Mouse (Mus musculus) midbrain, embryonic 16.5 days (tissue): ENCODE measurements at regions not wholly inside any gene's neighbourhood (a gene's known extent, or its start where the extent isn't known, plus 50 kb on each side); places are given as distances from the start of the nearest gene placed in this dataset.

Experiments
- ATAC-seq: fragments of 200-750 bp; cut with Nextera tagmentation; 2 replicates; pipeline ENCODE4 v1.8.0; 2017; ENCODE audit warnings: moderate TSS enrichment
- H3K27ac ChIP-seq: fragments of 300-500 bp; sonication (generic); 2 replicates; pipeline ENCODE4 v1.5.1; 2014; ENCODE audit warnings: mild to moderate bottlenecking, low read length, mixed read lengths
- H3K27me3 ChIP-seq: fragments of 300-500 bp; sonication (generic); 2 replicates; pipeline ENCODE4 v1.6.1; 2014; ENCODE audit warnings: low read depth, low read length, mixed read lengths; ENCODE audit not compliant: control insufficient read depth, insufficient read depth
- H3K36me3 ChIP-seq: fragments of 300-500 bp; sonication (generic); 2 replicates; pipeline ENCODE4 v1.6.1; 2014; ENCODE audit warnings: mild to moderate bottlenecking, low read length, moderate library complexity, mixed read lengths; ENCODE audit not compliant: control insufficient read depth, insufficient read depth
- H3K4me1 ChIP-seq: fragments of 300-500 bp; sonication (generic); 2 replicates; pipeline ENCODE4 v1.6.1; 2014; ENCODE audit warnings: mild to moderate bottlenecking, low read length, mixed read lengths; ENCODE audit not compliant: control insufficient read depth, insufficient read depth
- H3K4me2 ChIP-seq: fragments of 300-500 bp; sonication (generic); 2 replicates; pipeline ENCODE4 v1.6.1; 2014; ENCODE audit warnings: mild to moderate bottlenecking, low read length, mixed read lengths
- H3K4me3 ChIP-seq: fragments of 300-500 bp; sonication (generic); 2 replicates; pipeline ENCODE4 v1.5.1; 2014; ENCODE audit warnings: low read depth, mild to moderate bottlenecking, low read length, moderate library complexity, mixed read lengths
- H3K9ac ChIP-seq: fragments of 300-500 bp; sonication (generic); 2 replicates; pipeline ENCODE4 v1.6.1; 2014; ENCODE audit warnings: low read depth, low read length, mixed read lengths
- H3K9me3 ChIP-seq: fragments of 300-500 bp; sonication (generic); replicated peaks from 2 replicates; pipeline ENCODE4 v1.6.1; 2014; ENCODE audit warnings: mild to moderate bottlenecking, low read length, mixed read lengths; ENCODE audit not compliant: control insufficient read depth, poor library complexity, severe bottlenecking
- WGBS: fragments of 180-500 bp; shearing (Covaris S2); extraction: QIAGEN DNeasy Blood & Tissue Kit; methylation state at CpG from one replicate; pipeline ENCODE4 v1.1.7; 2014; 5-methylcytosine and 5-hydroxymethylcytosine counted together

DNA sequence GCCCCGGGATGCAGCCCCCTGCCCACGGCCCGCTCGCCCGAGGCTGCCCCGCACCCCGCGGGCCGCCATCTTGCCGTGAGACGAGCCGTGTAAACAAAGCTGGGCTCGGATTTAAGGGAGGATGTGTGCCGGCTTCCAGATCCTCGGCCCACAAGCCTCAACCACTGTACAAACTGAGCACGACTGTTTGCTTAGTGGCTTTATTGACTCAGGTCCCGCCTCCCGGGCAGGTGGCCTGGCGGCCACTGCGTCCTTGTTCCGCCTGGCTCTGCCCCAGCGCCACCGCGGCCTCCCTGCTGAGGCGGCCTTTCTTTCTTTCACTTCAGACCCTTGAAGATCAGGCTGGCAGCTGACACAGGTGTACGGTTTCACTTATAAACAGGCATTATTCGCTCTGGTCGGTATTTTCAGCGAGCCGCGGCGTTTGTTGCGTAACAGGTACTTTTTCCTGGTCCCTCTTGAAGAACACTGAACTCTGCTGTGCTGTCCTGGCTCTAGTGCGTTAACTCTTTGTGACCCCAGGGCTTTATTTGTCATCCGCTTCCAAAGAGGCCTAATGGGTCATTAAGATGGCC lies 128.1 kb upstream of the Zfp706 start:
- peak overlapping the region; percentile 86 for H3K4me2 ChIP-seq
- under 1% methylated on average over 35 of the region's 35 CpGs for WGBS
- peak; percentile 56 for ATAC-seq

GRCm38 (mm10) chr15:37134913-37135589 lies 127.5 kb upstream of the Zfp706 start:
- ATAC-seq = peak; percentile 66
- peak overlapping the region; percentile 86 for H3K4me2 ChIP-seq
- peak overlapping the region; percentile 47 for H3K4me3 ChIP-seq
- no peaks in the 10 kb centered on the region for H3K9me3 ChIP-seq
- 30% methylated on average over 20 of the region's 20 CpGs for WGBS
- no peaks in the 10 kb centered on the region for H3K36me3 ChIP-seq
- peaks cover 19% of the 10 kb centered on the region; the same call in 1 of the 2 replicates for H3K4me1 ChIP-seq
- H3K27ac ChIP-seq = peak overlapping the region; percentile 89
- no peaks in the 10 kb centered on the region for H3K27me3 ChIP-seq
- H3K9ac ChIP-seq = peak overlapping the region; percentile 88

More for the DNA sequence above, 128.1 kb upstream of the Zfp706 start:
- Histone ChIP-seq H3K27ac (peak overlapping the region; percentile 89), H3K27me3 (no peaks in the 10 kb centered on the region), H3K36me3 (no peaks in the 10 kb centered on the region), H3K4me3 (peak overlapping the region; percentile 47), H3K4me1 (peaks cover 19% of the 10 kb centered on the region; the same call in 1 of the 2 replicates), H3K9me3 (no peaks in the 10 kb centered on the region), H3K9ac (peak overlapping the region; percentile 88)

- ATAC-seq = 0 out of 2 replicates have a peak, but pooled peaks have one; percentile 15
- H3K9ac ChIP-seq = no peak overlapping the region
- no peak overlapping the region for H3K4me3 ChIP-seq
- peaks cover 19% of the 10 kb centered on the region; the same call in 1 of the 2 replicates for H3K4me1 ChIP-seq
- H3K36me3 ChIP-seq = no peaks in the 10 kb centered on the region
- H3K9me3 ChIP-seq = no peaks in the 10 kb centered on the region
- 35% methylated on average over 4 of the region's 4 CpGs for WGBS
- no peaks in the 10 kb centered on the region for H3K27me3 ChIP-seq
- H3K4me2 ChIP-seq = no peak overlapping the region
- no peak overlapping the region for H3K27ac ChIP-seq
These were observed 126.8 kb upstream of the Zfp706 start for GRCm38 (mm10) chr15:37134386-37134785.

DNA sequence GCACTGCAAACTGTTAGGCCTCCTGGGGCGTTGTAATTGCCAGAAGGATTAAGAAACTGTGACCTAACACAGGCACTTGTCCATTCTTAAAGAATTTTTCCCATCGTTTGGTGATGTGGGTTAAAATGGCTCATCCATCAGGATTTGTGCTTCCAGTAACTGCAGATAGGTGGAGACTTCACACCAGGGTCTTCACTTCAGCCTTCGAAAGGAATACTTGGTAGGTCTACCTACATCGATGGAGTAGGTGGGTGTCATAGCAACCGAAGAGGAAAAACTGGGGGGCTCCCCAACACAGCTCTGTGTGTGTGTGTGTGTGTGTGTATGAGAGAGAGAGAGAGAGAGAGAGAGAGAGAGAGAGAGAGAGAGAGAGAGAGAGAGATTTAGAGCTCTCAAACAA lies 126.3 kb upstream of the Zfp706 start:
- H3K9ac ChIP-seq = no peak overlapping the region
- WGBS = 28% methylated on average over 5 of the region's 5 CpGs

GRCm38 (mm10) chr15:37127681-37128080 lies 120.1 kb upstream of the Zfp706 start:
- Histone ChIP-seq H3K27ac (no peak overlapping the region), H3K27me3 (no peaks in the 10 kb centered on the region), H3K4me3 (no peak overlapping the region), H3K36me3 (no peaks in the 10 kb centered on the region), H3K4me1 (no peaks in the 10 kb centered on the region), H3K4me2 (no peak overlapping the region), H3K9me3 (no peaks in the 10 kb centered on the region), H3K9ac (no peak overlapping the region)
- no peak for ATAC-seq
- WGBS = 81% methylated on average over 7 of the region's 7 CpGs

More for the DNA sequence above, 126.3 kb upstream of the Zfp706 start:
- Histone ChIP-seq H3K27ac (no peak overlapping the region), H3K27me3 (no peaks in the 10 kb centered on the region), H3K4me1 (peaks cover 19% of the 10 kb centered on the region; the same call in 1 of the 2 replicates), H3K36me3 (no peaks in the 10 kb centered on the region), H3K4me2 (no peak overlapping the region), H3K9me3 (no peaks in the 10 kb centered on the region), H3K4me3 (no peak overlapping the region)
- peak; percentile 79 for ATAC-seq

GRCm38 (mm10) chr15:37127170-37127569 lies 119.6 kb upstream of the Zfp706 start:
- Histone ChIP-seq H3K9me3 (no peaks in the 10 kb centered on the region), H3K36me3 (no peaks in the 10 kb centered on the region), H3K9ac (no peak overlapping the region), H3K27ac (no peak overlapping the region), H3K4me2 (no peak overlapping the region), H3K4me1 (no peaks in the 10 kb centered on the region), H3K4me3 (no peak overlapping the region), H3K27me3 (no peaks in the 10 kb centered on the region)
- 86% methylated on average over 4 of the region's 4 CpGs for WGBS
- ATAC-seq = no peak

GRCm38 (mm10) chr15:37125823-37126222 lies 118.2 kb upstream of the Zfp706 start:
- no peaks in the 10 kb centered on the region for H3K4me1 ChIP-seq
- no peak overlapping the region for H3K27ac ChIP-seq
- no peak overlapping the region for H3K9ac ChIP-seq
- WGBS = 74% methylated on average over 4 of the region's 4 CpGs
- no peaks in the 10 kb centered on the region for H3K36me3 ChIP-seq
- no peaks in the 10 kb centered on the region for H3K9me3 ChIP-seq
- no peak overlapping the region for H3K4me2 ChIP-seq
- no peak overlapping the region for H3K4me3 ChIP-seq
- H3K27me3 ChIP-seq = no peaks in the 10 kb centered on the region
- ATAC-seq = no peak

GRCm38 (mm10) chr15:37124951-37125350 lies 117.4 kb upstream of the Zfp706 start:
- H3K36me3 ChIP-seq = no peaks in the 10 kb centered on the region
- H3K4me3 ChIP-seq = no peak overlapping the region
- no peaks in the 10 kb centered on the region for H3K4me1 ChIP-seq
- no peaks in the 10 kb centered on the region for H3K9me3 ChIP-seq
- H3K9ac ChIP-seq = no peak overlapping the region
- WGBS = 76% methylated on average over 2 of the region's 2 CpGs
- no peak overlapping the region for H3K27ac ChIP-seq
- no peak overlapping the region for H3K4me2 ChIP-seq
- ATAC-seq = no peak
- no peaks in the 10 kb centered on the region for H3K27me3 ChIP-seq

GRCm38 (mm10) chr15:37124299-37124698 lies 116.7 kb upstream of the Zfp706 start:
- no peaks in the 10 kb centered on the region for H3K36me3 ChIP-seq
- no peak overlapping the region for H3K27ac ChIP-seq
- whole genome bisulfite sequencing = 91% methylated on average over 7 of the region's 7 CpGs
- no peaks in the 10 kb centered on the region for H3K27me3 ChIP-seq
- H3K9ac ChIP-seq = no peak overlapping the region
- no peak overlapping the region for H3K4me3 ChIP-seq
- no peaks in the 10 kb centered on the region for H3K4me1 ChIP-seq
- no peak for ATAC-seq
- H3K4me2 ChIP-seq = no peak overlapping the region
- no peaks in the 10 kb centered on the region for H3K9me3 ChIP-seq
